Mouse (Mus musculus) intestine, embryonic 16.5 days (tissue): ENCODE measurements around the gene Olfr809. TPM values are rescaled to one million over a fixed set of nuclear protein-coding genes. Genes with fewer than 3 reads are reported as not detected.

ENCODE experiments used
- ATAC-seq: fragments of 200-750 bp; cut with Nextera tagmentation; 2 replicates; pipeline ENCODE4 v1.8.0; 2017; ENCODE audit warnings: moderate TSS enrichment, moderate library complexity
- H3K27ac ChIP-seq: fragments of 300-500 bp; sonication (generic); 2 replicates; pipeline ENCODE4 v1.5.1; 2014; ENCODE audit warnings: mild to moderate bottlenecking, low read length
- H3K27me3 ChIP-seq: fragments of 300-500 bp; sonication (generic); replicated peaks from 2 replicates; pipeline ENCODE4 v1.6.1; 2014; ENCODE audit warnings: low read length, control low read depth, mixed read lengths; ENCODE audit not compliant: control insufficient read depth, insufficient read depth
- H3K36me3 ChIP-seq: fragments of 300-500 bp; sonication (generic); 2 replicates; pipeline ENCODE4 v1.6.1; 2014; ENCODE audit warnings: low read length, control low read depth; ENCODE audit not compliant: control insufficient read depth, insufficient read depth
- H3K4me1 ChIP-seq: fragments of 300-500 bp; sonication (generic); 2 replicates; pipeline ENCODE4 v1.6.1; 2014; ENCODE audit warnings: low read length, control low read depth, mixed read lengths; ENCODE audit not compliant: control insufficient read depth, insufficient read depth
- H3K4me2 ChIP-seq: fragments of 300-500 bp; sonication (generic); 2 replicates; pipeline ENCODE4 v1.6.1; 2014; ENCODE audit warnings: low read depth, low read length, control low read depth
- H3K4me3 ChIP-seq: fragments of 300-500 bp; sonication (generic); 2 replicates; pipeline ENCODE4 v1.5.1; 2014; ENCODE audit warnings: mild to moderate bottlenecking, low read length
- H3K9ac ChIP-seq: fragments of 300-500 bp; sonication (generic); 2 replicates; pipeline ENCODE4 v1.6.1; 2014; ENCODE audit warnings: low read depth, low read length
- H3K9me3 ChIP-seq: fragments of 300-500 bp; sonication (generic); 2 replicates; pipeline ENCODE4 v1.6.1; 2016; ENCODE audit warnings: low read length, control low read depth; ENCODE audit not compliant: control insufficient read depth
- WGBS: fragments of 180-500 bp; shearing (Covaris S2); extraction: QIAGEN DNeasy Blood & Tissue Kit; methylation state at CpG from one replicate; pipeline ENCODE4 v1.1.7; 2014; 5-methylcytosine and 5-hydroxymethylcytosine counted together
- polyA plus RNA-seq: library from polyadenylated mRNA; unstranded; fragments of >200 nt; fragmentation: Nextera tagmentation; extraction: Ambion mirVana; gene quantifications from 2 replicates; pipeline ENCODE4 v1.2.1, GENCODE M21; 2015

The Olfr809 gene
- not detected in 2 replicates for polyA plus RNA-seq

- Histone ChIP-seq H3K9me3 (no peaks in the 10 kb centered on the region), H3K9ac (no peak within 1 kb of the TSS), H3K27ac (no peak within 1 kb of the TSS), H3K27me3 (no peaks in the 10 kb centered on the region), H3K36me3 (no peaks in the 10 kb centered on the region), H3K4me3 (no peak within 1 kb of the TSS), H3K4me2 (no peak within 1 kb of the TSS), H3K4me1 (no peaks in the 10 kb centered on the region)
- ATAC-seq = no peak
Observed at GRCm38 (mm10) chr10:129774338-129774737, at the start of gene Olfr809. Olfr809 (plus strand) TSS chr10:129774638.

GRCm38 (mm10) chr10:129729275-129729674 lies 45.2 kb upstream of the Olfr809 start, which contains the start of gene Olfr805:
Olfr805 (minus strand) TSS chr10:129729375.
- no peak within 1 kb of the TSS for H3K27ac ChIP-seq
- no peak for ATAC-seq
- H3K4me1 ChIP-seq = no peaks in the 10 kb centered on the region
- H3K4me2 ChIP-seq = no peak within 1 kb of the TSS
- H3K9ac ChIP-seq = no peak within 1 kb of the TSS
- WGBS = 94% methylated on average over 2 of the region's 2 CpGs
- H3K27me3 ChIP-seq = no peaks in the 10 kb centered on the region
- H3K36me3 ChIP-seq = no peaks in the 10 kb centered on the region
- no peak within 1 kb of the TSS for H3K4me3 ChIP-seq
- H3K9me3 ChIP-seq = no peaks in the 10 kb centered on the region

GRCm38 (mm10) chr10:129741821-129742220 lies 32.6 kb upstream of the Olfr809 start, which contains the start of gene Olfr806:
Olfr806 (minus strand) TSS chr10:129741921.
- Histone ChIP-seq H3K4me3 (no peak within 1 kb of the TSS), H3K27ac (no peak within 1 kb of the TSS), H3K9me3 (no peaks in the 10 kb centered on the region), H3K4me1 (no peaks in the 10 kb centered on the region), H3K9ac (no peak within 1 kb of the TSS), H3K4me2 (no peak within 1 kb of the TSS), H3K27me3 (no peaks in the 10 kb centered on the region), H3K36me3 (no peaks in the 10 kb centered on the region)
- ATAC-seq = no peak

GRCm38 (mm10) chr10:129757693-129758092 lies 16.7 kb upstream of the Olfr809 start, which contains the start of gene Olfr807:
Olfr807 (minus strand) TSS chr10:129757793.
- WGBS = 89% methylated on average over 1 of the region's 1 CpGs
- Histone ChIP-seq H3K27ac (no peak within 1 kb of the TSS), H3K9me3 (no peaks in the 10 kb centered on the region), H3K4me2 (no peak within 1 kb of the TSS), H3K4me1 (no peaks in the 10 kb centered on the region), H3K4me3 (no peak within 1 kb of the TSS), H3K36me3 (no peaks in the 10 kb centered on the region), H3K27me3 (no peaks in the 10 kb centered on the region), H3K9ac (no peak within 1 kb of the TSS)
- ATAC-seq = no peak

- 93% methylated on average over 1 of the region's 1 CpGs for WGBS
- Histone ChIP-seq H3K27me3 (no peaks in the 10 kb centered on the region), H3K4me1 (no peaks in the 10 kb centered on the region), H3K9me3 (no peaks in the 10 kb centered on the region), H3K4me3 (no peak within 1 kb of the TSS), H3K27ac (no peak within 1 kb of the TSS), H3K36me3 (no peaks in the 10 kb centered on the region), H3K4me2 (no peak within 1 kb of the TSS), H3K9ac (no peak within 1 kb of the TSS)
- ATAC-seq = no peak
Observed at GRCm38 (mm10) chr10:129765182-129765581, 9.3 kb upstream of the Olfr809 start, which contains the start of gene Olfr808. Olfr808 (plus strand) TSS chr10:129765482.

- Histone ChIP-seq H3K27ac (no peak overlapping the region), H3K4me2 (no peak overlapping the region), H3K9me3 (no peaks in the 10 kb centered on the region), H3K27me3 (no peaks in the 10 kb centered on the region), H3K4me1 (no peaks in the 10 kb centered on the region), H3K4me3 (no peak overlapping the region), H3K9ac (no peak overlapping the region), H3K36me3 (no peaks in the 10 kb centered on the region)
- no peak for ATAC-seq
Observed at GRCm38 (mm10) chr10:129778123-129778522, 3.7 kb downstream of the Olfr809 start.

- no peaks in the 10 kb centered on the region for H3K27me3 ChIP-seq
- H3K4me2 ChIP-seq = no peak within 1 kb of the TSS
- ATAC-seq = no peak
- no peaks in the 10 kb centered on the region for H3K9me3 ChIP-seq
- no peak within 1 kb of the TSS for H3K27ac ChIP-seq
- no peaks in the 10 kb centered on the region for H3K36me3 ChIP-seq
- no peak within 1 kb of the TSS for H3K4me3 ChIP-seq
- H3K9ac ChIP-seq = no peak within 1 kb of the TSS
- H3K4me1 ChIP-seq = no peaks in the 10 kb centered on the region
Observed at GRCm38 (mm10) chr10:129794817-129795216, 20.4 kb downstream of the Olfr809 start, which contains the start of gene Olfr810. Olfr810 (minus strand) TSS chr10:129794917.

GRCm38 (mm10) chr10:129804296-129804695 lies 29.9 kb downstream of the Olfr809 start, which contains the start of gene Olfr811:
Olfr811 (minus strand) TSS chr10:129804396.
- no peak for ATAC-seq
- Histone ChIP-seq H3K4me1 (no peaks in the 10 kb centered on the region), H3K27ac (no peak within 1 kb of the TSS), H3K4me3 (no peak within 1 kb of the TSS), H3K9ac (no peak within 1 kb of the TSS), H3K9me3 (no peaks in the 10 kb centered on the region), H3K27me3 (no peaks in the 10 kb centered on the region), H3K36me3 (no peaks in the 10 kb centered on the region), H3K4me2 (no peak within 1 kb of the TSS)
- WGBS = 83% methylated on average over 4 of the region's 4 CpGs
